ENCODE assay signal across 7 mouse cellular contexts in the genomic region with DNA sequence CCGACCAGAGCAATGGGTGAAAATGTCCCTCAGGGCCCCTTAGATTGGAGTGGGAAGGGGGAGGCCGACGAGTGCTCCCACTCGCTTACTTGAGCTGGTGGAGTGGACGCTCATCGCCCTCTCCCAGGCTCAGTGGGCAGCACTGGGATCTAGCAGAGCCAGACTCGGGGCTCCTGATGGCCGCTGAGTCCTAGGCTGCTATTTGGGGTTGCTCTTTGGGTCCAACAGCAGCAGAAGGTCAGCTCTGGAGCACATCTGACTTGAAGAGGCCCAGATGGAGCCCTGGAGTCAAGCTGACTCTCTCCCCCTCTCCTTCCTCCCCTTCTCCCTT. TPM values are rescaled to one million over a fixed set of nuclear protein-coding genes. Genes with fewer than 3 reads are reported as not detected.
DNase-seq lines count a peak whose midpoint lies in the region; ATAC-seq and TF ChIP-seq lines count a peak whose summit lies in the region.

No protein-coding gene starts in this region.

- H3K9ac ChIP-seq in neural tube, embryonic 11.5 days (ENCODE audit: low read length) = peak overlapping the region; percentile 58
- H3K9ac ChIP-seq in forebrain, embryonic 12.5 days = peak overlapping the region; percentile 70
- peak overlapping the region; percentile 71 for H3K9ac ChIP-seq in limb, embryonic 14.5 days (ENCODE audit: low read depth, low read length, severe bottlenecking)
- peak overlapping the region; percentile 75 for H3K9ac ChIP-seq in stomach, embryonic 15.5 days

- no peak overlapping the region for H3K27ac ChIP-seq in neural tube, embryonic 11.5 days (ENCODE audit: low read depth, low read length)
- H3K27ac ChIP-seq in forebrain, embryonic 12.5 days = no peak overlapping the region
- H3K27ac ChIP-seq in limb, embryonic 14.5 days (replicated peaks; ENCODE audit: low read depth, low read length) = 0 out of 2 replicates have a peak overlapping the region, but pooled peaks have one; percentile 35
- H3K27ac ChIP-seq in stomach, embryonic 15.5 days = peak overlapping the region; percentile 60; the same call in 1 of the 2 replicates

- H3K4me2 ChIP-seq in neural tube, embryonic 11.5 days (ENCODE audit: low read depth) = peak overlapping the region; percentile 60
- peak overlapping the region; percentile 76 for H3K4me2 ChIP-seq in forebrain, embryonic 12.5 days
- peak overlapping the region; percentile 79 for H3K4me2 ChIP-seq in limb, embryonic 14.5 days (replicated peaks; ENCODE audit: low read depth, low read length, severe bottlenecking)
- peak overlapping the region; percentile 91 for H3K4me2 ChIP-seq in stomach, embryonic 15.5 days

- peaks cover 5% of the 10 kb centered on the region; the same call in 1 of the 2 replicates for H3K4me1 ChIP-seq in neural tube, embryonic 11.5 days (ENCODE audit: control insufficient read depth, insufficient read depth, low read length)
- peaks cover 21% of the 10 kb centered on the region for H3K4me1 ChIP-seq in forebrain, embryonic 12.5 days
- peaks cover 8% of the 10 kb centered on the region; the same call in 1 of the 2 replicates for H3K4me1 ChIP-seq in limb, embryonic 14.5 days (ENCODE audit: control insufficient read depth, insufficient read depth, low read length)
- peaks cover 6% of the 10 kb centered on the region; the same call in 1 of the 2 replicates for H3K4me1 ChIP-seq in stomach, embryonic 15.5 days

- WGBS in neural tube, embryonic 11.5 days = 3% methylated on average over 8 of the region's 8 CpGs
- WGBS in forebrain, embryonic 12.5 days = 4% methylated on average over 8 of the region's 8 CpGs
- WGBS in limb, embryonic 14.5 days = under 1% methylated on average over 8 of the region's 8 CpGs
- 2% methylated on average over 8 of the region's 8 CpGs for WGBS in stomach, embryonic 15.5 days

- peak overlapping the region; percentile 33 for H3K4me3 ChIP-seq in neural tube, embryonic 11.5 days (ENCODE audit: low read depth, low read length)
- peak overlapping the region; percentile 47 for H3K4me3 ChIP-seq in forebrain, embryonic 12.5 days (replicated peaks)
- peak overlapping the region; percentile 50 for H3K4me3 ChIP-seq in limb, embryonic 14.5 days (replicated peaks; ENCODE audit: low read length)
- H3K4me3 ChIP-seq in stomach, embryonic 15.5 days (replicated peaks) = peak overlapping the region; percentile 66

- H3K9me3 ChIP-seq in neural tube, embryonic 11.5 days (ENCODE audit: control insufficient read depth, low read length) = no peaks in the 10 kb centered on the region
- no peaks in the 10 kb centered on the region for H3K9me3 ChIP-seq in forebrain, embryonic 12.5 days
- no peaks in the 10 kb centered on the region for H3K9me3 ChIP-seq in limb, embryonic 14.5 days (ENCODE audit: control insufficient read depth, low read length)
- no peaks in the 10 kb centered on the region for H3K9me3 ChIP-seq in stomach, embryonic 15.5 days

- DNase-seq in neural tube, embryonic 11.5 days (ENCODE audit: low spot score) = no peak
- DNase-seq in neural tube, embryonic 10.5 days (ENCODE audit: extremely low spot score, low spot score) = no peak
- DNase-seq in limb, embryonic 14.5 days (ENCODE audit: low spot score) = no peak
- no peak for DNase-seq in retina, embryonic 14.5 days (ENCODE audit: low spot score)
- DNase-seq in kidney, adult 18-20 months = no peak

- peaks cover 7% of the 10 kb centered on the region; the same call in 1 of the 2 replicates for H3K27me3 ChIP-seq in neural tube, embryonic 11.5 days (ENCODE audit: control insufficient read depth, insufficient read depth, low read length)
- H3K27me3 ChIP-seq in forebrain, embryonic 12.5 days = peaks cover 30% of the 10 kb centered on the region
- no peaks in the 10 kb centered on the region for H3K27me3 ChIP-seq in limb, embryonic 14.5 days (ENCODE audit: control insufficient read depth, insufficient read depth, low read length)
- no peaks in the 10 kb centered on the region for H3K27me3 ChIP-seq in stomach, embryonic 15.5 days (replicated peaks)

- peak; percentile 4; the same call in 1 of the 2 replicates for ATAC-seq in neural tube, embryonic 11.5 days (ENCODE audit: insufficient read depth, low FRiP score, low TSS enrichment)
- peak; percentile 39; the same call in 1 of the 2 replicates for ATAC-seq in forebrain, embryonic 12.5 days (ENCODE audit: low FRiP score)
- ATAC-seq in limb, embryonic 14.5 days (ENCODE audit: low FRiP score, low read depth) = no peak
- ATAC-seq in stomach, embryonic 15.5 days (ENCODE audit: insufficient read depth, low FRiP score, low read depth) = peak; percentile 16; the same call in 1 of the 2 replicates

- no peak for TF ChIP-seq POLR2A in limb, embryonic 14.5 days (IDR thresholded peaks at IDR 0.05; ENCODE audit: borderline replicate concordance, extremely low read depth, insufficient read depth, insufficient read length)

- no peaks in the 10 kb centered on the region for H3K36me3 ChIP-seq in neural tube, embryonic 11.5 days (ENCODE audit: control insufficient read depth, insufficient read depth, low read length)
- H3K36me3 ChIP-seq in forebrain, embryonic 12.5 days (replicated peaks) = no peaks in the 10 kb centered on the region
- no peaks in the 10 kb centered on the region for H3K36me3 ChIP-seq in limb, embryonic 14.5 days (ENCODE audit: control insufficient read depth, insufficient read depth, low read length)
- H3K36me3 ChIP-seq in stomach, embryonic 15.5 days = no peaks in the 10 kb centered on the region

RNA-seq across cellular contexts. Expression of gene Serhl, which starts 11.0 kb away (rescaled TPM):
- polyA plus RNA-seq in neural tube, embryonic 11.5 days (2014; fragmentation: Nextera tagmentation; extraction: Ambion mirVana) = 40.3 and 45.1 TPM in 2 replicates
- polyA plus RNA-seq in forebrain, embryonic 12.5 days (2016; fragmentation: Nextera tagmentation; extraction: Ambion mirVana) = 36.0 and 45.4 TPM in 2 replicates
- 62.7 and 78.5 TPM in 2 replicates for polyA plus RNA-seq in limb, embryonic 14.5 days (2012; rRNA removed)
- 68.2 and 75.0 TPM in 2 replicates for polyA plus RNA-seq in limb, embryonic 14.5 days (2014; fragmentation: Nextera tagmentation; extraction: Ambion mirVana)
- 54.2 and 56.2 TPM in 2 replicates for polyA plus RNA-seq in stomach, embryonic 15.5 days (2015; fragmentation: Nextera tagmentation; extraction: Ambion mirVana)

RNA-seq across cellular contexts. Expression of gene Rrp7a, which starts 22.3 kb away (rescaled TPM):
- 64.0 and 78.6 TPM in 2 replicates for polyA plus RNA-seq in neural tube, embryonic 11.5 days (2014; fragmentation: Nextera tagmentation; extraction: Ambion mirVana)
- 64.8 and 65.9 TPM in 2 replicates for polyA plus RNA-seq in forebrain, embryonic 12.5 days (2016; fragmentation: Nextera tagmentation; extraction: Ambion mirVana)
- polyA plus RNA-seq in limb, embryonic 14.5 days (2012; rRNA removed) = 82.1 and 92.1 TPM in 2 replicates
- polyA plus RNA-seq in limb, embryonic 14.5 days (2014; fragmentation: Nextera tagmentation; extraction: Ambion mirVana) = 60.9 and 61.7 TPM in 2 replicates
- 56.0 and 59.8 TPM in 2 replicates for polyA plus RNA-seq in stomach, embryonic 15.5 days (2015; fragmentation: Nextera tagmentation; extraction: Ambion mirVana)

RNA-seq across cellular contexts. Expression of gene Poldip3, which starts 48.9 kb away (rescaled TPM):
- polyA plus RNA-seq in neural tube, embryonic 11.5 days (2014; fragmentation: Nextera tagmentation; extraction: Ambion mirVana) = 180 and 196 TPM in 2 replicates
- polyA plus RNA-seq in forebrain, embryonic 12.5 days (2016; fragmentation: Nextera tagmentation; extraction: Ambion mirVana) = 173 and 177 TPM in 2 replicates
- 88.2 and 94.3 TPM in 2 replicates for polyA plus RNA-seq in limb, embryonic 14.5 days (2012; rRNA removed)
- 150 and 154 TPM in 2 replicates for polyA plus RNA-seq in limb, embryonic 14.5 days (2014; fragmentation: Nextera tagmentation; extraction: Ambion mirVana)
- 112 and 121 TPM in 2 replicates for polyA plus RNA-seq in stomach, embryonic 15.5 days (2015; fragmentation: Nextera tagmentation; extraction: Ambion mirVana)

Comparison
In these comparisons a context has a peak if more than half of its experiments do, and no peak if none do; other contexts are left out.
1. H3K27ac ChIP-seq: peak in limb, embryonic 14.5 days (single experiment) and stomach, embryonic 15.5 days (single experiment); none in neural tube, embryonic 11.5 days (single experiment) and forebrain, embryonic 12.5 days (single experiment).
2. Peak in every context shown above with its lines, with median percentiles within 50 percentile points of each other: H3K4me2 ChIP-seq, H3K4me3 ChIP-seq and H3K9ac ChIP-seq.